Mouse (Mus musculus) hindbrain, embryonic 14.5 days (tissue): ENCODE results near the gene Atg13. TPM values are rescaled to one million over a fixed set of nuclear protein-coding genes. Genes with fewer than 3 reads are reported as not detected.

Experiments used
- ATAC-seq: fragments of 200-750 bp; cut with Nextera tagmentation; 2 replicates; pipeline ENCODE4 v1.8.0; 2017; ENCODE audit warnings: moderate number of reproducible peaks, mild to moderate bottlenecking, moderate TSS enrichment, moderate library complexity; ENCODE audit not compliant: low FRiP score
- DNase-seq: peaks from one replicate; pipeline ENCODE4 v3.0.0-alpha.2; 2015; ENCODE audit warnings: low spot score
- H3K27ac ChIP-seq: fragments of 300-500 bp; sonication (generic); 2 replicates; pipeline ENCODE4 v1.5.1; 2014; ENCODE audit warnings: mild to moderate bottlenecking, moderate library complexity
- H3K27me3 ChIP-seq: fragments of 300-500 bp; sonication (generic); 2 replicates; pipeline ENCODE4 v1.6.1; 2014; ENCODE audit warnings: mild to moderate bottlenecking, low read length, mixed read lengths; ENCODE audit not compliant: control insufficient read depth, insufficient read depth
- H3K36me3 ChIP-seq: fragments of 300-500 bp; sonication (generic); replicated peaks from 2 replicates; pipeline ENCODE4 v1.6.1; 2014; ENCODE audit not compliant: control insufficient read depth, insufficient read depth
- H3K4me1 ChIP-seq: fragments of 300-500 bp; sonication (generic); replicated peaks from 2 replicates; pipeline ENCODE4 v1.6.1; 2014; ENCODE audit warnings: antibody characterized with exemption, low read length, mixed read lengths; ENCODE audit not compliant: control insufficient read depth, insufficient read depth
- H3K4me2 ChIP-seq: fragments of 300-500 bp; sonication (generic); replicated peaks from 2 replicates; pipeline ENCODE4 v1.6.1; 2014; ENCODE audit warnings: mild to moderate bottlenecking, moderate library complexity
- H3K4me3 ChIP-seq: fragments of 300-500 bp; sonication (generic); replicated peaks from 2 replicates; pipeline ENCODE4 v1.5.1; 2014; ENCODE audit warnings: mild to moderate bottlenecking, low read length
- H3K9ac ChIP-seq: fragments of 300-500 bp; sonication (generic); 2 replicates; pipeline ENCODE4 v1.6.1; 2014
- H3K9me3 ChIP-seq: fragments of 300-500 bp; sonication (generic); 2 replicates; pipeline ENCODE4 v1.6.1; 2016; ENCODE audit warnings: low read length; ENCODE audit not compliant: control insufficient read depth
- WGBS: fragments of 180-500 bp; shearing (Covaris S2); extraction: QIAGEN DNeasy Blood & Tissue Kit; methylation state at CpG from one replicate; pipeline ENCODE4 v1.1.7; 2014; 5-methylcytosine and 5-hydroxymethylcytosine counted together
- polyA plus RNA-seq: library from polyadenylated mRNA; unstranded; fragments of >200 nt; fragmentation: Nextera tagmentation; extraction: Ambion mirVana; gene quantifications from 2 replicates; pipeline ENCODE4 v1.2.1, GENCODE M21; 2014

Atg13 gene
- polyA plus RNA-seq, 1 experiment from 2014 or later = 36.7 TPM

DNA sequence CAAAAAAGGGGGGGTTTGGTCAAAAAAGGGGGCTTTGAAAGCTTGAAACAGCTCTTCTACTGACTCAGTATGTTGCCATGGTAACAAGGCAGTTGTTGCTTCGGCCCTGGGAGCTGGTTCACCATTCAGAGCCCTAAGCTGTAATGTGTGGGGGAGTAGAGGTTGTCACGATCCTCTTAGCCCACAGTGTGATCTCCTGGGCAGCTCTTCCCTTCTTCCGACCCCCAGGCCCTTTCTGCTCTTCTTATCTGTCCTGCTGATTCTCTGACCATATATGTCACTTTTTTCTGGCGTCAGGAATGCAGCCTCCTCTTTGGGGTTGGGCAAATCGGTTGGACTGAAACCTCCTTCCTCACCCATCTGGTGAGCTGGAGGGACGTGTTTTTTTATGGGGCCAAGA is 57.5 kb downstream of the Atg13 start:
- H3K4me1 ChIP-seq = peaks cover 23% of the 10 kb centered on the region
- peaks cover 49% of the 10 kb centered on the region for H3K36me3 ChIP-seq
- H3K27me3 ChIP-seq = no peaks in the 10 kb centered on the region
- WGBS = 45% methylated on average over 6 of the region's 6 CpGs
- H3K27ac ChIP-seq = no peak overlapping the region
- no peaks in the 10 kb centered on the region for H3K9me3 ChIP-seq
- no peak overlapping the region for H3K4me3 ChIP-seq
- no peak overlapping the region for H3K4me2 ChIP-seq
- DNase-seq = no peak
- no peak for ATAC-seq
- no peak overlapping the region for H3K9ac ChIP-seq

DNA sequence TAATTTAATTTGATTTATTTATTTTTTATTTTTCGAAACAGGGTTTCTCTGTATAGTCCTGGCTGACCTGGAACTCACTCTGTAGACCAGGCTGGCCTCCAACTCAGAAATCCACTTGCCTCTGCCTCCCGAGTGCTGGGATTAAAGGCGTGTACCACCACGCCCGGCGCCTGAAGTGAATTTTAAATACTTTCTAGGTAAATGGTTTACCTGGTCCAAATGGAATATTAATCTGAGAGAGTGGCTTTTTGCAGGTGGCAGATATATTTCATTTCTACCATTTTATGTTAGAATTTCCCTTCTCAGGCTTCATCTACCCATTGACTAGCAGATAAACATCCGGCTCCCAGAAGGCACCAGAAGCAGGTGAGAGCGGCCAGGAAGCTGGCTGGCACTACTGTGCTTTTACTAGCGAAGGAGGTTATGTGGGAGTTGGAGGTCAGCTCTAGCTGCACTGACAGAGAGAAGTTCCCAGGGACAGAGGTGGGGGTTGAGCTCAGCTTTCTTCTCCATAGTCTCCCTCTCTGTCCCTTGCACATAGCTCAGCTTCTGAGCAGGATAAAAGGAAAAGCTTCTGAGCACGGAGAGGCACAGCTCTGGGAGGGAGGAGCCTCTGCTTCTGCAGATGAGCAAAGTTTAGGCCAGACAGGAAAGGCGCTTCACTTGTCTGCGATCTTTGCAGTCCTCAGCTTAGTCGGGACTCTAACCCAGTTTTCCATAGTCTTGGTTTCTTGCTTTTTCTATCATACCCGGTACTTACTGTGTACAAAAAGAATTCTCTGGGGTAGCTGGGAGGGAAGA is 58.7 kb downstream of the Atg13 start:
- Histone ChIP-seq H3K9ac (no peak overlapping the region), H3K27me3 (no peaks in the 10 kb centered on the region), H3K9me3 (no peaks in the 10 kb centered on the region), H3K4me2 (no peak overlapping the region), H3K4me3 (no peak overlapping the region), H3K4me1 (peaks cover 23% of the 10 kb centered on the region), H3K36me3 (peaks cover 49% of the 10 kb centered on the region), H3K27ac (no peak overlapping the region)
- ATAC-seq (no peak), DNase-seq (no peak)
- 92% methylated on average over 14 of the region's 14 CpGs for WGBS

DNA sequence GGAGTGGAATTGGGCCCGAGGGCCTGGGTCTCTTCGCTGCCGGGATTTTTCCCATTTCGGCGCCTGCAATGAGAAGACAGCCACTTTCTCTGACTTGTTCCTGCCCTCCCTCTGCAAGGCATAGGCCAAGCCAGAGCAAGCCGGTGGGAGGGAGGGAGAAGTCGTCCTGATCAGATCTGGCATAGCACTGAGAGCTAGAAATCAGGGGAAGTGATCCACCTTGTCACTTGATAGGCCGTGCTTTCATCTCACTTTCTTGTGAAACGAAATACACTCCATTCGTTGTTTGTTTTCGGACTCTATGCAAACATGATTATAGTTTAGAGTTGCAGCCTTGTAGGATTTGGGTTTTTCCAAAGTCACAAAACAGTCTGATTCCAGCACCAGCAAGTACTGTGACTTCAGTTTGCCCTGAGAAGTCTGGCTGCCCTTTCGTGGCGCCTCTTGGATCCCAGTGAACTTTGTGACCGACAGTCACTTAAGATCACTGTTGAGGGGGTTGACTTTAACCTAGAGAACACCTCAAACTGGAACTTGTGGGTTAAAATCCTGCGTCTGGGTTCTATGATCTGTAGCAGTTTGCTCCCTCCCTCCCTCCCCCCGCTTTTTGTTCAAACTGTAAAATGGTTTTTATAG is 59.9 kb downstream of the Atg13 start:
- Histone ChIP-seq H3K9me3 (no peaks in the 10 kb centered on the region), H3K9ac (peak overlapping the region; percentile 71), H3K27me3 (no peaks in the 10 kb centered on the region), H3K4me1 (peaks cover 23% of the 10 kb centered on the region), H3K36me3 (peaks cover 49% of the 10 kb centered on the region), H3K27ac (peak overlapping the region; percentile 63), H3K4me3 (peak overlapping the region; percentile 66), H3K4me2 (peak overlapping the region; percentile 80)
- peak; percentile 35 for ATAC-seq
- no peak for DNase-seq
- WGBS = 21% methylated on average over 16 of the region's 16 CpGs

DNA sequence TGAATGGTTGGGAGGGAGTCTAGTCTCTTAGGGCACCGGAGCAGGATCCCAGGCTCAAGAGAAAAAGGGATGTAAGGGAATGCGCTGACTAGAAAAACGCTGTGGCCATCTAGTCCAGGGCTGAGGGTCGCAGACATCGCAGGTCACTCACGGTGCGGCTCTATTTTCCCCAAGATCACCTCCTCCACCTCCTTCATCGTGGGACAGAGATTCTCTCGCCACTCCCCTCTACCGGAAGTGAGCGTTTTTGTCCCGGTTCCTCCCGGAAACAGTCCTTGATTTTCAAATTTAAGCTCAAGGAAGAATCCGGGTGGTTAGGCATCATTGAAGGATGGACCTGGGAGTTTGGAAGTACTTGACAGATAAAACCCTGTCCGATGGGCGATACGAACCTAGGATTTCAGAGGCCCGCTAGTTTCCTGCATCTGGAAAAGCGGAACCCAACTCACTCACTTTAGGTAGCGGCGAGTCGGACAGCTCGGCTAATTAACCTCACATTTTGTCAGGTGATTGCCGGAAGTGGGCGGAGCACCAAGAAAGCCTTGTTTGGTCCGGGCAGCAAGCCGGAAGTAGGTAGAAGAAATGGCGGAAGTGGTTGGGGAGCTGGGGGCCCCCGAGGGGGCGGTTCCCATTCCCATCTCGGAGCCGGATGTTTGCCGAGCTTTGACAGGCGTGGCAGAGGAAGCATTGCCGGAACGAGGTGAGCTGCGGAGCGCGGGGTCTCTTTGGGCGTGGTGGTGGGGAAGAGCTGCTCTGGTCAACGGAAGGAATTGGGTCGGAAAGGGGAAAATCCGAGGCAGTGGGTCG is 60.6 kb downstream of the Atg13 start, which contains the start of the genes Zfp408 and Arhgap1:
Gene Zfp408, minus strand, starts transcription at position 239 of the 807 bp plus-strand sequence.
Gene Arhgap1, plus strand, starts transcription at position 308 of the 807 bp plus-strand sequence.
- no peaks in the 10 kb centered on the region for H3K9me3 ChIP-seq
- H3K4me3 ChIP-seq = peak within 1 kb of the TSS; percentile 66
- H3K4me2 ChIP-seq = peak within 1 kb of the TSS; percentile 83
- under 1% methylated on average over 44 of the region's 44 CpGs for WGBS
- H3K36me3 ChIP-seq = peaks cover 49% of the 10 kb centered on the region
- H3K9ac ChIP-seq = peak within 1 kb of the TSS; percentile 71
- peaks cover 23% of the 10 kb centered on the region for H3K4me1 ChIP-seq
- DNase-seq = peak; percentile 98
- peak within 1 kb of the TSS; percentile 81 for H3K27ac ChIP-seq
- peak; percentile 94 for ATAC-seq
- H3K27me3 ChIP-seq = no peaks in the 10 kb centered on the region

DNA sequence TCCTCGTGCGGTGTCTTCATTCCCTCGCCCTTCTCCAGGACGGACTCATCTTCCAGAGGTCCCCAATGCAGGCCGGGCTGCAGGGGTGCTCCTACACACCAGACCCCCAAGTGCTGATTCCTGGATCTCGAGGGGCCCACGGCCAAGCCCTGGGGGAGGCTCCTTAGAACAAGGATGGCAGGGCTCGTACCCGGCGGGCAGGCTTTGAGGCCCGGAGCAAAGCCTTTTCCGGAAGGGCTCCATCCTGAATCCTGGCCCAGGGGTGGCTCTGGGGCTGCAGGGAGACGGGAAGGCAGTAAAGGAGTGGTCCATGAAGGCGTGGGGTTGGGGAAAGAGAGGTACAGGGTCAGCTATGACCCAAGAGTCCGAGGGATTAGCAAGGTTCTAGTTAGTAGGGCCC is 61.2 kb downstream of the Atg13 start:
- Histone ChIP-seq H3K4me2 (peak overlapping the region; percentile 83), H3K4me3 (peak overlapping the region; percentile 66), H3K27ac (peak overlapping the region; percentile 81), H3K27me3 (no peaks in the 10 kb centered on the region), H3K9me3 (no peaks in the 10 kb centered on the region), H3K4me1 (peaks cover 23% of the 10 kb centered on the region), H3K36me3 (peaks cover 49% of the 10 kb centered on the region), H3K9ac (peak overlapping the region; percentile 67)
- WGBS = 5% methylated on average over 15 of the region's 15 CpGs
- no peak for ATAC-seq
- no peak for DNase-seq

DNA sequence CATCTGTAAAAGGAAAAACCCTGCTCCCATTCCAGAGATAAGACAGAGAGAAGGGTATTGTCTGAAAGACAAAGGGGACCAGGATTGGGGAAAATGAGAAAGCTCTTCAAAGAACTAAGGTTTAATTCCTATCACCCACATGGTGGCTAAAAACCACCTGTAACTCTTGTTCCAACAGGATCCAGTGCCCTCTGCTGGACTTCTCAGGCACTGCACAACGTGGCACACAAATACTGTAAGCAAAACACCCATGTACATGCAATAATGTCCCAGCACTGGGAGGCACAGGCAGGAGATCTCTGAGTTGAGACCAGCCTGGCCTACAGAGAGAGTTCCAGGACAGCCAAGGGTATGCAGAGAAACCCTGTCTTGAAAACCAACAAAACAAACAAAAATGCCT is 63.6 kb downstream of the Atg13 start:
- DNase-seq = peak; percentile 69
- no peak overlapping the region for H3K27ac ChIP-seq
- ATAC-seq = no peak
- no peak overlapping the region for H3K9ac ChIP-seq
- peaks cover 15% of the 10 kb centered on the region for H3K4me1 ChIP-seq
- H3K4me3 ChIP-seq = no peak overlapping the region
- no peak overlapping the region for H3K4me2 ChIP-seq
- no peaks in the 10 kb centered on the region for H3K27me3 ChIP-seq
- H3K36me3 ChIP-seq = peaks cover 63% of the 10 kb centered on the region
- 42% methylated on average over 1 of the region's 1 CpGs for WGBS
- no peaks in the 10 kb centered on the region for H3K9me3 ChIP-seq

DNA sequence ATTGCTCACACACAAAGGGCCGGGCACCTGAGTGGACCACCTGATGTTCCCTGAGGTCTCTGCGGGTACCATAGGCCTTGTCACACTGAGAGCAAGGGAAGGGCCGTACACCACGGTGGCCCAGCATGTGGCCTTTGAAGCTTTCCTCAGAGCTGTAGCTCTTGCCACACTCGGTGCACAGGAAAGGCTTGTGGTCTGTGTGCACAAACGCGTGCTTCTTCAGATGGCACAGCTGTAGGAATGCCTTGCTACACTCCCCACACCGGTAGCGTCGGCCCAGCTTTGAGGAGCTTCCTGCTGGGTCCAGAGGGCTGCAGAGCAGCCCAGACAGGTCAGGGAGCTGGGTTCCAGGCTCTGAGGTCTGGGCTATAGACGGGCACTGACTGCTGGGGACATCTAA is 64.6 kb downstream of the Atg13 start:
- Histone ChIP-seq H3K9ac (no peak overlapping the region), H3K36me3 (peaks cover 60% of the 10 kb centered on the region), H3K27ac (no peak overlapping the region), H3K9me3 (no peaks in the 10 kb centered on the region), H3K4me1 (peaks cover 10% of the 10 kb centered on the region), H3K4me2 (no peak overlapping the region), H3K4me3 (no peak overlapping the region), H3K27me3 (no peaks in the 10 kb centered on the region)
- ATAC-seq = no peak
- WGBS = 95% methylated on average over 11 of the region's 11 CpGs
- no peak for DNase-seq

DNA sequence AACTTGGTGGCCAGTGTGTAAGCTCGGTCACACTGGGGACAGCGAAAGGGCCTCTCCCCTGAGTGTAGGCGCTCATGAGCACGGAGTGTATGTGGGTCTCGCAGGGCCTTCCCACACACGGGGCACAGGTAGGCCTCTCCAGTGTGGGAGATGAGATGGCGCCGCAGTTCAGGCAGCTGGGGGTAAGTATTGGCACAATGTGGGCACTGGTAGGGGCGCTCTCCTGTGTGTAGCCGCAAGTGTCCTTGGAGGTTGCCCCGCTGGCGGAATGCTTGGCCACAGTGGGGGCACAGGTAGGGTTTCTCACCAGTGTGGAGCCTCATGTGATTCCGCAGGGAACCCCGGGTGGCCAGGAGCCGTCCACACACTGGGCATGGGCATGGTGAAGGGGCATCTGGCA is 65.0 kb downstream of the Atg13 start:
- H3K4me2 ChIP-seq = no peak overlapping the region
- no peak overlapping the region for H3K4me3 ChIP-seq
- ATAC-seq (no peak), DNase-seq (no peak)
- H3K27me3 ChIP-seq = no peaks in the 10 kb centered on the region
- H3K4me1 ChIP-seq = peaks cover 6% of the 10 kb centered on the region
- H3K36me3 ChIP-seq = peaks cover 60% of the 10 kb centered on the region
- 97% methylated on average over 15 of the region's 15 CpGs for WGBS
- H3K9ac ChIP-seq = no peak overlapping the region
- no peaks in the 10 kb centered on the region for H3K9me3 ChIP-seq
- H3K27ac ChIP-seq = no peak overlapping the region

DNA sequence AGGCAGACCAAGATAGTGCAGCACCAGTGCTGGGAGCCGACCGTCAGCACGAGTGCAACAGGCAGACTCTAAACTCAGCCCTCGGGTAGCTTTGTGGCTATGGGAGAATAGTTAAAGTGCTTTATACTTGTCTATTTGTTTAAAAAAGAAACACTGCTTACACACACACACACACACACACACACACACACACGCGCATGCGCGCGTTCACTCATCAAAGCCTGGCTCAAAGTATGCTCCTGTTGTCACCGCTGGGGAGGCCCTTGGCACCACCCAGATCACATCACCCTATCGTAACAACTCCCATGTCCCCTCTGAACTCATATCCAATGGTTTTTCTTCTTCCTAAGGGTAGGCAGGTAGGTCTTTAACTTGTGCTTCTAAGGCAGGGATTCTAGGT is 66.4 kb downstream of the Atg13 start:
- Histone ChIP-seq H3K4me2 (no peak overlapping the region), H3K36me3 (peaks cover 60% of the 10 kb centered on the region), H3K4me1 (peaks cover 6% of the 10 kb centered on the region), H3K4me3 (no peak overlapping the region), H3K9me3 (no peaks in the 10 kb centered on the region), H3K27me3 (no peaks in the 10 kb centered on the region), H3K9ac (no peak overlapping the region), H3K27ac (no peak overlapping the region)
- ATAC-seq (no peak), DNase-seq (no peak)
- WGBS = 93% methylated on average over 11 of the region's 11 CpGs
